Mouse (Mus musculus) layer of hippocampus, postnatal 25 days (tissue): ENCODE data around the gene Sp7. TPM values are rescaled to one million over a fixed set of nuclear protein-coding genes. Genes with fewer than 3 reads are reported as not detected.

Source experiments
- DNase-seq, 2 experiments: peaks; one replicate each; pipeline ENCODE4 v3.0.0; 2022; ENCODE audit warnings: mixed read lengths in 2 of 2, low spot score in 1 of 2; ENCODE audit errors: extremely low spot score in 1 of 2
- total RNA-seq, 2 experiments: library from RNA; stranded (reverse); gene quantifications; 2 replicates each; pipeline ENCODE4 v1.2.3; 2021

The Sp7 gene
- total RNA-seq, 2 experiments from 2014 or later = 0.86 to 0.99 TPM

- DNase-seq = no peak
These were observed 25.5 kb upstream of the Sp7 start for GRCm38 (mm10) chr15:102392520-102392919.

- no peak for DNase-seq
These were observed 22.0 kb upstream of the Sp7 start for GRCm38 (mm10) chr15:102388942-102389341.

DNA sequence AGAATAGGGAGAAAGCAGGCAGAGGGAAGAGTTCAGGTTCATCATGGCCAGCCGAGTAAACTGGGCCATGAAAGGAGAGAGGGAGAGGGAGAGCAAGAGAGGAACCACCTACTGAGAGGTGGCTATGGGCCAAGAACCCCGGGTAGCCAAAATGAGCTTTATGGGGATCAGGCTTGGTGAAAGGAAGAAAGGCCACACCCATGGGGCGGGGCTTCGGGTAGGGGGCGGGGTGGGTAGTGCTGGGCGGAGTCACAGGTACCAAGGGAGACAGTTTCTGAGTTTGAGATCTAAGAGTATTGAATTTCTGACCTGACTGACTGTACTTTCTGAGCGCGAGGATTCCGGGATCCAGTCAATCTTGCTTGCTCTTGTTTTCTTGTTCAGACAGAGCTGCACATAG is 19.7 kb upstream of the Sp7 start:
- DNase-seq = no peak

DNA sequence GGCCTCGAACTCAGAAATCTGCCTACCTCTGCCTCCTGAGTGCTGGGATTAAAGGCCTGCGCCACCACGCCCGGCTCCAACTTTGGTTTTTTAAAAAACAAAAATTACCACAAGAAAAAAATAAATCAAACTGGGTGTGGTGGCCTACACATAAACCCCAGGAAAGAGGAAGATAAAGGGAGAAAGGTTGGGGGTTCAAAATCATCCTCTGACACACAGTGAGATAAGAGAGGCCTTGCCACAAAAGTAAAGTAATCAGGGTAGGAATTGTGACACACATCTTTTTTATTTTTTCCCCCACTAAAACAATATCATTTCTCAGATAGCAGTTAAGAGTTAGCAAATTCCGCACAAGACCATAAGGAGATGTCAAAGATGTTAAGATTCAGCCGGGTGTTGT is 16.7 kb upstream of the Sp7 start:
- DNase-seq = no peak

GRCm38 (mm10) chr15:102381575-102381974 is 14.6 kb upstream of the Sp7 start:
- DNase-seq = peak; percentile 63 to 91

DNA sequence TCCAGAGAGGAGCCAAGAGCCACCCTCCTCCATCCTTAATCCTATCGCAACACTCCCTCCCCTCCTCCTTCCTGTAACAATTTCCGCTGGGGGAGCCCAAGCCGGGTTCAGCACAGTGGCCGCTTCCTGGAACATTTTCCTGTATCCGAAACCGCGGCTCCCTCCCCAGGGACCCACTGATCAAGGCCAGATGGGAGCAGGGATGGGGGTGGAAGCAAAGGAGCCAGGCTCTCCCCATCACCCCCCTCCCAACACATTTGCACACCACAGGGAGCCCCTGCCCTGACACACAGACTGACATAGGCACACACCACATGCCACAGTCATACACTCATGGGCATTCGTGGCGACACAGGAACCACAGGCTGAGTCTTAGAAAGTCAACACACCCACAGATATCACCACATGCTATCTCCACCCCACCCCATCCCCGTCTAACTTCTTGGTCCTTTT is 10.9 kb upstream of the Sp7 start:
- DNase-seq = no peak

GRCm38 (mm10) chr15:102377163-102377543 is 10.2 kb upstream of the Sp7 start:
- DNase-seq = peak; percentile 62 to 73

- DNase-seq = peak in 1 of 2 experiments; percentile 27
These were observed 9.6 kb upstream of the Sp7 start for GRCm38 (mm10) chr15:102376453-102377162.

DNA sequence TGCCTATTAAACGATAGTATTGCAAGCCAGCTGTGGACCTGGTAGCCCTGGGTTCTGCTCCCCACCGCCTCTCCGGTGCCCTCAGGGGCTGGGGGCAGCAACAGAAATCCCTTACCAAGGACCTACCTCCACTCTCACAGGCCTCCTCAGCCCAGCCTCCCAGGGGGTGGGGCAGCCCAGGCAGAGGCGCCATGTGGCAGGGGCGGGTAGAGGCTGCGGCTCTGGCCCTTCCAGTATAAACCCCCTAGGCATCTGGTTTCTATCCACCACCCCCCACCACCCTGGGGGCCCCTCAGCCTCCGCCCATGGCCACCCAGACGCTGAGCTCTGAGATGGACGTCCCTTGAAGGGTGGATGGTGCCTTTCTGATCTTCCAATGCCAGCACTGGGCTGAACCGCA is 3.7 kb upstream of the Sp7 start:
- no peak for DNase-seq

DNA sequence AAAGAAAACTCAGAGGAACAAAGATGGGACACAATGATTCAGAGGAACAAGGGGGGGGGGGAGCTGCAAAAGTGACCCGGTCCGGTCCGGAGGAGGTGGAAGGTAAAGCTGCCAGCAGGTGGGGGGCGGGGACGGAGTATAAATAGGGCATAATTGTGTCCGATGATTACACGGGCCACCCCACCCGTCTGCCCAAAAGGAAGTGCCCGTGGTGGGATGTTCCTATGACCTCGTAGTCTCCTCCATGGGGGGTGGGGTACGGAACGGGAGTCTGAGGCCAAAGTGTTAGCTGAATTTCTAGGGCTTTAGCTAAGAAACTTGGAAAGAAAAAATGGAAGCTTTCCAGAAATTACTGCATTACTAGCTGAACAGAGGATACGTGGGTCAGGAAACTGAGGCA is 3.0 kb upstream of the Sp7 start:
- no peak for DNase-seq

GRCm38 (mm10) chr15:102366238-102366637 is 744 bp downstream of the Sp7 start:
- no peak for DNase-seq

GRCm38 (mm10) chr15:102364678-102365077 is 2.3 kb downstream of the Sp7 start:
- no peak for DNase-seq

GRCm38 (mm10) chr15:102362648-102363047 is 4.3 kb downstream of the Sp7 start:
- DNase-seq = no peak

- no peak for DNase-seq
These were observed 8.1 kb downstream of the Sp7 start for GRCm38 (mm10) chr15:102358834-102359233.

- DNase-seq = no peak
These were observed 8.9 kb downstream of the Sp7 start for GRCm38 (mm10) chr15:102358126-102358525.

DNA sequence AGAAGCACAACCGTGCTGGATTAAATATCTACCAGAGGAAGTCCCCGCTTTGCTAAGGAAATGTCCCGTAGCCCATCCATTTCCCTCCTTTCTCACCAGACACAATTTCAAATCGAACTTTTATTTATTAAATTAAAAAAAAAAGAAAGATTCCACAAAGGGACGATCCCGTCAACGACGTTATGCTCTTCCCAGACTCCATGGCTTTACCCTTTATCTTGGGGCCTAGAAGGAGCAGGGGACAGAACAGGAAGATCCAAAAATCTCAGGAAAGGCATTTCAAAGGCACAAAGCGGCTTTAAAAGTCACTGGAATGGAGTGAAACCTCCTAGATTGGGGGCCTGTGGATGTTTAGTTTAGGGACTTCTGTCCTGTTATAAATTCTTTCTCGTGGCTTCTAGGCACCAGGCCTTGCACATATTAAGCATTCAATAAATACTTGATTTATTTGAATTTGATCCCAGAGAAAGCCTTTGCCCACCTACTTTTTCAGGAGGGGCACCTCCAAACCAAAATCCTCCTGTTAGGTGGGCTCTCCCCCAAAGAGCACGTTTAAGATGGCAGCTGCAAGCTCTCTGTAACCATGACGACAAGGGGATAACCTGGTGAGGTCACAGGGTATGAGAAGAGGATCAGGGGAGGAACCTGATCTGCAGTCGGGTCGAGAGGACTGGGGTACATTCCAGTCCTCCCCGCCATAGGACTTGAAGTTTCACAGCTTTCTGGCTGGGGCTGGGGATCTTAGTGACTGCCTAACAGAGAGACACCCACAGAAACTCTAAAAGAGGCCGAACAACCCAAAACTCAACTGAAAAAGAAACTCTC is 10.3 kb downstream of the Sp7 start:
- DNase-seq = no peak

- DNase-seq = peak in 1 of 2 experiments; percentile 25
These were observed 11.0 kb downstream of the Sp7 start for GRCm38 (mm10) chr15:102355871-102356441.

- DNase-seq = peak; percentile 22 to 25
These were observed 11.7 kb downstream of the Sp7 start for GRCm38 (mm10) chr15:102355134-102355870.

- no peak for DNase-seq
These were observed 13.0 kb downstream of the Sp7 start for GRCm38 (mm10) chr15:102353986-102354385.

- no peak for DNase-seq
These were observed 14.8 kb downstream of the Sp7 start for GRCm38 (mm10) chr15:102352177-102352576.

- DNase-seq = no peak
These were observed 16.1 kb downstream of the Sp7 start for GRCm38 (mm10) chr15:102350942-102351291.
